Mouse (Mus musculus) midbrain, embryonic 11.5 days (tissue): ENCODE results near the gene Tns3. TPM values are rescaled to one million over a fixed set of nuclear protein-coding genes. Genes with fewer than 3 reads are reported as not detected.

Source experiments
- ATAC-seq: fragments of 200-750 bp; cut with Nextera tagmentation; 2 replicates; pipeline ENCODE4 v1.8.0; 2017; ENCODE audit warnings: moderate TSS enrichment, moderate library complexity; ENCODE audit not compliant: low FRiP score
- DNase-seq: peaks from one replicate; pipeline ENCODE4 v3.0.0; 2015; ENCODE audit warnings: low spot score; ENCODE audit errors: missing footprints
- H3K27ac ChIP-seq: fragments of 300-500 bp; sonication (generic); 2 replicates; pipeline ENCODE4 v1.5.1; 2014; ENCODE audit warnings: low read depth, low read length
- H3K27me3 ChIP-seq: fragments of 300-500 bp; sonication (generic); 2 replicates; pipeline ENCODE4 v1.6.1; 2014; ENCODE audit warnings: mild to moderate bottlenecking, low read length, moderate library complexity, mixed read lengths; ENCODE audit not compliant: control insufficient read depth, insufficient read depth
- H3K36me3 ChIP-seq: fragments of 300-500 bp; sonication (generic); 2 replicates; pipeline ENCODE4 v1.6.1; 2014; ENCODE audit warnings: mild to moderate bottlenecking, low read length, moderate library complexity, mixed read lengths; ENCODE audit not compliant: control insufficient read depth, insufficient read depth
- H3K4me1 ChIP-seq: fragments of 300-500 bp; sonication (generic); 2 replicates; pipeline ENCODE4 v1.6.1; 2014; ENCODE audit warnings: low read length; ENCODE audit not compliant: control insufficient read depth, insufficient read depth
- H3K4me2 ChIP-seq: fragments of 300-500 bp; sonication (generic); 2 replicates; pipeline ENCODE4 v1.6.1; 2014; ENCODE audit warnings: mild to moderate bottlenecking, moderate library complexity
- H3K4me3 ChIP-seq: fragments of 300-500 bp; sonication (generic); 2 replicates; pipeline ENCODE4 v1.5.1; 2014; ENCODE audit warnings: low read depth, low read length
- H3K9ac ChIP-seq: fragments of 300-500 bp; sonication (generic); 2 replicates; pipeline ENCODE4 v1.6.1; 2014; ENCODE audit warnings: low read length
- H3K9me3 ChIP-seq: fragments of 300-500 bp; sonication (generic); 2 replicates; pipeline ENCODE4 v1.6.1; 2016; ENCODE audit warnings: low read length; ENCODE audit not compliant: control insufficient read depth
- WGBS: fragments of 180-500 bp; shearing (Covaris S2); extraction: QIAGEN DNeasy Blood & Tissue Kit; methylation state at CpG from one replicate; pipeline ENCODE4 v1.1.7; 2014; 5-methylcytosine and 5-hydroxymethylcytosine counted together
- polyA plus RNA-seq: library from polyadenylated mRNA; unstranded; fragments of >200 nt; fragmentation: Nextera tagmentation; extraction: Ambion mirVana; gene quantifications from 2 replicates; pipeline ENCODE4 v1.2.1, GENCODE M21; 2014

Tns3 gene
- polyA plus RNA-seq, 1 experiment from 2014 or later, result 5.0 TPM

DNA sequence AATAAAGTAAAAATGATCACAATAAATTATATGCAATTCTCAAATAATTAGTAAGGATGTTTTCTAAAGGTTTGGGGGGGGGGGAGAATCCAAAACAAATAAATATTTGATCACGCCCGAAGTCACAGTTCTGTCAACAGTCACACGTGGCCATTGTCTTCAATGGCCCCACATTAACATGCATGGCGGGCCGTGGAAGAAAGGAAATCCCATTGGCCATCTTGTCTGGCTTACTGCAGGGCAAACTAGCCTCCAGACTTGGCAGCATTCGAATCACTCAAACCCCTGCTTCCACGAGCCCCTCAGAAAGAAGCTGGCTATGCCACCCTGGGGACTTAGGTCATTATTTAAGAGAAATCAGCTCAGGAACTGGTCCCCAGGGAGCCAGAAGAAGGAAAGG, 95.5 kb downstream of the Tns3 start:
- ATAC-seq (no peak), DNase-seq (no peak)

DNA sequence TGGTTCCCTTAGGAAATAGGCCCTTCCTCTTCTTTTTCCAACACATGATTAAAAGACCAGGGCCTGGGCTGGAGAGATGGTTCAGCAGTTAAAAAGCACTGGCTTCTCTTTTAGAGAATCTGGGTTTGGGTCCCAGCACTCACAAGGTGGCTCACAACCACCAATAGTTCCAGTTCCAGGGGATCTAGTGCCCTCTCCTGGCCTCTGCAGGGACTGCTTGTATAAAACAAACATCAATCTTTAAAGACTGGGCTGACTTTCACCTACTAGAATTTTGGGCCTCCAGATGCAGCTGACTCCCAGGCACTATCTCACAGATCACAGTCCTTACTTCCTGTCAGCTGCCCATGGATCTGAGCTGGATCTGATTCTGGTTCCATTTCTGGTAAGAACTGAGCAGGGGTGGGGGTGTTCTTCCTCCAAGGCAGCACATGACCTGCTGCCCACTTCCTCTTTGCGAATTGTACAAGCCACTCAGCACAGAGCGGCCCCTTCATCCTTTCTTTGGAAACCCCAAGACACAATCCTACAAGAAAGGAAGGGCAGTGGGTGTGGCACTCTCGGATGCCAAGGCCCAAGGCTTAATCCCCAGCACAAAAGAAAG, 98.0 kb downstream of the Tns3 start:
- H3K9me3 ChIP-seq, result no peaks in the 10 kb centered on the region
- H3K4me2 ChIP-seq, result no peak overlapping the region
- no peak overlapping the region for H3K4me3 ChIP-seq
- WGBS, result 44% methylated on average over 3 of the region's 3 CpGs
- DNase-seq (no peak), ATAC-seq (no peak)
- no peak overlapping the region for H3K27ac ChIP-seq
- H3K27me3 ChIP-seq, result no peaks in the 10 kb centered on the region
- no peak overlapping the region for H3K9ac ChIP-seq
- no peaks in the 10 kb centered on the region for H3K36me3 ChIP-seq
- H3K4me1 ChIP-seq, result peaks cover 9% of the 10 kb centered on the region

More for the DNA sequence above, 95.5 kb downstream of the Tns3 start:
- WGBS, result 32% methylated on average over 7 of the region's 7 CpGs
- Histone ChIP-seq H3K36me3 (no peaks in the 10 kb centered on the region), H3K27ac (no peak overlapping the region), H3K4me1 (peaks cover 9% of the 10 kb centered on the region), H3K27me3 (no peaks in the 10 kb centered on the region), H3K9ac (no peak overlapping the region), H3K4me2 (no peak overlapping the region), H3K4me3 (no peak overlapping the region), H3K9me3 (no peaks in the 10 kb centered on the region)

DNA sequence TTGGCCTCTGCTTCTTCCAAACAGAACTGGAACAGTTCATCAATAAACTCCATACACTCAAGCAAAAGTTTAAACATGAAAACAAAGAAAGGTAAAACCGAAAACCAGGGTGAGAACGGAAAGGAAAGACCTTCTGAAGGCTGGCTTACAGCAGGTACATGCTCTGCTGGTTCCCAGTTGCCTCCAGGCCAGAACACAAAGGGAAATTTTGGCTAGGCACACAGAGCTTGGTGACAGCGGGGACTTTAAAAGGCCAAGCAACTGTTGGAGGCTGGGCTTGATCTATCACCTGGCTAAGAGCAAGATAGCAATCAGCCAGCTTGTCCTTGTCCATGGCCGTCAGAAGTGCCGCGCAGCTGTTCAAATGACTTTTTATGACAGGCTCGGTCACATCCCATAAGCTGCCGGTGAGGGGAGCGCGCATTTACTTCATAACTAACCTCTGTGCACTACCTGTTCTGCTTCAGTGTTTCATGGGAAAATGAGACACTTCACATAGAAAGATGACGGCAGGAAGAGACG, 105.5 kb downstream of the Tns3 start:
- DNase-seq (no peak), ATAC-seq (no peak)
- H3K9me3 ChIP-seq, result no peaks in the 10 kb centered on the region
- H3K4me3 ChIP-seq, result no peak overlapping the region
- H3K4me1 ChIP-seq, result peaks cover 3% of the 10 kb centered on the region; the same call in 1 of the 2 replicates
- H3K36me3 ChIP-seq, result no peaks in the 10 kb centered on the region
- no peak overlapping the region for H3K9ac ChIP-seq
- no peak overlapping the region for H3K4me2 ChIP-seq
- H3K27ac ChIP-seq, result no peak overlapping the region
- WGBS, result 92% methylated on average over 12 of the region's 12 CpGs
- no peaks in the 10 kb centered on the region for H3K27me3 ChIP-seq

DNA sequence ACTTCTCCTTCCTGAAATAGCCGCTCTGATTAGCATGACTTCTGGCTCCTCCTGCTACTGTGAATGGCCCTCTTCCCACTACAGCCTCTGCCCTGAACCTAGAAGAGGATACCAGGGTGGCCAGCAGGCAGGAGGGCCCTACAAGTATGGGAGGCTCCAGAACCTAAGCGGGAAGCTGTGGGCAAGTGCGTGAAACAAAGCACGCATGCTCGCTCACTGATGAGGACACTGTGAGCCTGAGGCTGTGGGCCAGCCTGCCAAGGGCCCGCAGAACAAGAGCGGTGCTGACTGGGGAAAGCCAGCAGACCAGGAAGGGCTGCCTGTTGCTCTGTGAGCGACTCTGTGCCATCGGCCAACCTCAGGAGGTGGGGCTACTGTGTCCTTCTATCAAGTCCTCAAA, 106.1 kb downstream of the Tns3 start:
- H3K4me2 ChIP-seq, result no peak overlapping the region
- no peak overlapping the region for H3K4me3 ChIP-seq
- WGBS, result 84% methylated on average over 9 of the region's 9 CpGs

DNA sequence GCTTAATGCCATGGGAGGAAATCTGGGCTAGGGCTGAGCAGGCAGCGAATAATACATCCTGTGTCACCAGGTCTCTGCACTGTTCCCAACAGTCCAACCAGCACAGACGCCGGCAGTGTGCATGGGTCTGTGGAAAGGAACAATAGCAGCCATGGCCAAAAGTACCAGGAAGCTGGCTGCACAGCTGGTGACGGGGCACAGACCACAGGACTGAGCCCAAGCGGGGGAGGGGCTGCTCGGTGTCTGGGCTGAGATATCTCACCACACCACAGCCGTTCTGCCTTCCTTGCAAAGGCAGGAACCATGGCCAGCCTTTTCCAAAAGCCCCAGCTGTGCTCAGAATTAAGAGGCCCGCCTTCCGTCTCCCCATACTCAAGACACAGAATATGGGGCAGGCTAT, 107.3 kb downstream of the Tns3 start:
- Histone ChIP-seq H3K4me1 (peaks cover 3% of the 10 kb centered on the region; the same call in 1 of the 2 replicates), H3K4me2 (no peak overlapping the region), H3K9ac (no peak overlapping the region), H3K9me3 (no peaks in the 10 kb centered on the region), H3K4me3 (no peak overlapping the region), H3K27ac (no peak overlapping the region), H3K27me3 (no peaks in the 10 kb centered on the region), H3K36me3 (no peaks in the 10 kb centered on the region)
- 23% methylated on average over 9 of the region's 9 CpGs for WGBS
- DNase-seq (no peak), ATAC-seq (peak; percentile 82)

More for the DNA sequence above, 106.1 kb downstream of the Tns3 start:
- H3K36me3 ChIP-seq, result no peaks in the 10 kb centered on the region
- H3K27ac ChIP-seq, result no peak overlapping the region
- H3K9ac ChIP-seq, result no peak overlapping the region
- H3K27me3 ChIP-seq, result no peaks in the 10 kb centered on the region
- H3K4me1 ChIP-seq, result peaks cover 3% of the 10 kb centered on the region; the same call in 1 of the 2 replicates
- DNase-seq, result no peak
- no peaks in the 10 kb centered on the region for H3K9me3 ChIP-seq
- no peak for ATAC-seq

DNA sequence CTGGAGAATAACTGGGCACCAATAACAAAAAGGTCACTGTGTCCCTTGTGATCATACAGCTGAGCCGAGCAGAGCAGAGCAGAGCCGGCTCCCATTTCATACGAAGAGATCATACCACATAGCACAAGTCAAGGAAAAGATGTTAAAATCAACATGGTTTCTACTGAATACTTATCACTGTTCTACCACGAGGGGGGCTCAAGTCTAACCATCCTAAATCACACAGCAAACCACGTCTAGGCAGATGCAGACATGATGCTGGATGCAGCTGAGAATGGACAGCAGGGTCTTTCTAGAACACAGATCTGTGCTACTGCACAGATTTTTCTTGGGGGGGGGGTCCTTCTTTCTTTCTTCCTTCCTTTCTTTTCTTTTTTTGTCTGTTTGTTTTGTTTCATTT, 112.6 kb downstream of the Tns3 start:
- no peaks in the 10 kb centered on the region for H3K9me3 ChIP-seq
- no peak overlapping the region for H3K4me2 ChIP-seq
- ATAC-seq, result no peak
- H3K36me3 ChIP-seq, result no peaks in the 10 kb centered on the region
- no peak overlapping the region for H3K27ac ChIP-seq
- 87% methylated on average over 5 of the region's 5 CpGs for WGBS
- no peak overlapping the region for H3K4me3 ChIP-seq
- H3K27me3 ChIP-seq, result no peaks in the 10 kb centered on the region
- H3K9ac ChIP-seq, result no peak overlapping the region
- DNase-seq, result no peak
- H3K4me1 ChIP-seq, result no peaks in the 10 kb centered on the region

DNA sequence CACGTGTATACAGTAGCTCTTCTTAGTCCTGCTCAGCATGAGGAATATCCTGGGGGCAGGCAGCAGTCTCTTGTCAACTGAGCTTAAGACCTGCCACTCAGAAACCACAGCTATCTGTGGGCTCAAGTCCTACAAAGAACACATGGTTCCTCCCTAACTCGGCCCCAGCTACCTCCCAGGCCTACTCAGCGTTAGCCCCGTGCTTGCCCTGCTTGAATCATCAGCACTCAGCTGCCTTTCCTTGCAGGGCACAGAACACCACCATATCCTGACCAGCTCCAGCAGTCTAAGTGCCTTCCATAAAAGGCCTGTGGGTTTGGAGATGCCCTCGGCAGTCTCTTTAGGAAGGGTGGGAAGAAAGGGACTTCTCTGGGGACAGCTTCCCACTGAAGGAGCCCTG, 116.7 kb downstream of the Tns3 start:
- no peak for DNase-seq
- no peak for ATAC-seq
- Histone ChIP-seq H3K4me2 (no peak overlapping the region), H3K36me3 (no peaks in the 10 kb centered on the region), H3K4me3 (no peak overlapping the region), H3K9me3 (no peaks in the 10 kb centered on the region), H3K9ac (no peak overlapping the region), H3K27me3 (no peaks in the 10 kb centered on the region), H3K27ac (no peak overlapping the region), H3K4me1 (no peaks in the 10 kb centered on the region)
- WGBS, result 79% methylated on average over 5 of the region's 5 CpGs

DNA sequence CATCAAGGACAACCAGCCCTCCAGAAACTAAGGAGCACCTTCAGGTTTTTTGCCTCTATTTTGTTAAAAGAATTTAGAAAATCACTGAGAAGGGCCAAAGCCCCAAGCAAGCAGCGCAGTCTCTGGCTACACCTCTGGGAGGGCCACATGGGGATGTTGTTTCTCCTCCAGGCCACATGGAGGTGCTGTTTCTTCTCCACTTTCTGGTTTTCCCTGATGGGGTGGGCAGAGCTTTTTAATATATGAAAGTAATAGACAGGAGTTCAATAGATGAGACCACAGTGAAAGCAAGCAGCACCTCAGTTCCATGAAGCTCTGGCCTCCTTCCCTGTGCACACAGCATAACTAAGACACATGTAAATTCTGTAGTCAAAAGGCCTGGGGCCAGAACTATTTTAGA, 118.5 kb downstream of the Tns3 start:
- Histone ChIP-seq H3K9me3 (no peaks in the 10 kb centered on the region), H3K27ac (no peak overlapping the region), H3K4me1 (no peaks in the 10 kb centered on the region), H3K27me3 (no peaks in the 10 kb centered on the region), H3K4me3 (no peak overlapping the region), H3K36me3 (no peaks in the 10 kb centered on the region), H3K4me2 (no peak overlapping the region), H3K9ac (no peak overlapping the region)
- no peak for ATAC-seq
- 83% methylated on average over 1 of the region's 1 CpGs for WGBS
- peak; percentile 86 for DNase-seq

DNA sequence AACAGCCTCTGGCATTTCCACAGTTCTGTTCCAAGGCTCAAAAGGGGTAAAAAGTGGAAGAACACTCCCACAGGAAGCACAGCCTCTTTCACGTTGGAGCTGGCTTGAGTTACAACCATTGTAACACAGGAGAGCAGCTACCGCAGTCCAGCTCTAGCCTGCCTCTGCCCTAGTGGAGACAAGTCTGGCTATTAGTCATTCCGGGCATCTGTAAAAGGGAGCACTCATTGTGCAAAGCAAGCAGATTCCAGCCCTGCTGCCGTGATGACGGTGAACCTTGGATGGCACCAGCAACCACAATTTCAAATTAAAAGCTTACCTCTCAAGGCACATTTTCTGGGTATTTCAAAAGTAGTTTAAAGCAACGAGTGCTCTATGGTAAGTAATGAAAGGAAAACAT, 120.0 kb downstream of the Tns3 start:
- ATAC-seq (no peak), DNase-seq (no peak)
- no peaks in the 10 kb centered on the region for H3K27me3 ChIP-seq
- no peaks in the 10 kb centered on the region for H3K36me3 ChIP-seq
- H3K4me3 ChIP-seq, result no peak overlapping the region
- WGBS, result 77% methylated on average over 6 of the region's 6 CpGs
- H3K27ac ChIP-seq, result no peak overlapping the region
- no peak overlapping the region for H3K9ac ChIP-seq
- H3K4me1 ChIP-seq, result no peaks in the 10 kb centered on the region
- H3K4me2 ChIP-seq, result no peak overlapping the region
- H3K9me3 ChIP-seq, result no peaks in the 10 kb centered on the region
